8 mouse cellular contexts compared by ENCODE assay signal in genomic region chr3:40950601-40951201, GRCm38 (mm10). TPM values are rescaled to one million over a fixed set of nuclear protein-coding genes. Genes with fewer than 3 reads are reported as not detected.
DNase-seq lines count a peak whose midpoint lies in the region; ATAC-seq and TF ChIP-seq lines count a peak whose summit lies in the region.

No protein-coding gene starts in this region.

- peaks cover 52% of the 10 kb centered on the region for H3K27me3 ChIP-seq in embryonic facial prominence, embryonic 10.5 days (replicated peaks; ENCODE audit: low read depth, poor library complexity, severe bottlenecking)
- peaks cover 4% of the 10 kb centered on the region for H3K27me3 ChIP-seq in liver, embryonic 14.5 days (ENCODE audit: control insufficient read depth, insufficient read depth, low read length)
- no peaks in the 10 kb centered on the region for H3K27me3 ChIP-seq in stomach, postnatal 0 days (ENCODE audit: control insufficient read depth, insufficient read depth, low read length)

- TF ChIP-seq CTCF in liver, embryonic 14.5 days (IDR thresholded peaks at IDR 0.05; ENCODE audit: low read depth) = no peak
- no peak for TF ChIP-seq CTCF in stomach, postnatal 0 days (IDR thresholded peaks at IDR 0.05; ENCODE audit: low read depth)

- peak overlapping the region; percentile 82 for H3K4me3 ChIP-seq in embryonic facial prominence, embryonic 10.5 days
- H3K4me3 ChIP-seq in liver, embryonic 14.5 days (ENCODE audit: insufficient read depth in 1 of 2, low read depth in 2 of 2, low read length in 2 of 2) = peak overlapping the region; percentile 88 to 90
- peak overlapping the region; percentile 80 for H3K4me3 ChIP-seq in stomach, postnatal 0 days (ENCODE audit: low read depth, low read length)

- peak; percentile 3; the same call in 1 of the 2 replicates for ATAC-seq in liver, embryonic 14.5 days (ENCODE audit: insufficient read depth)
- ATAC-seq in stomach, postnatal 0 days (ENCODE audit: low FRiP score, low TSS enrichment) = peak; percentile 17; the same call in 1 of the 2 replicates

- no peaks in the 10 kb centered on the region for H3K9me3 ChIP-seq in embryonic facial prominence, embryonic 10.5 days
- H3K9me3 ChIP-seq in liver, embryonic 14.5 days (ENCODE audit: control insufficient read depth, low read length) = no peaks in the 10 kb centered on the region
- H3K9me3 ChIP-seq in stomach, postnatal 0 days (ENCODE audit: control insufficient read depth, low read length) = no peaks in the 10 kb centered on the region

- no peaks in the 10 kb centered on the region for H3K36me3 ChIP-seq in embryonic facial prominence, embryonic 10.5 days (replicated peaks)
- no peaks in the 10 kb centered on the region for H3K36me3 ChIP-seq in liver, embryonic 14.5 days (replicated peaks; ENCODE audit: control insufficient read depth, insufficient read depth, low read depth)
- no peaks in the 10 kb centered on the region for H3K36me3 ChIP-seq in stomach, postnatal 0 days (ENCODE audit: control insufficient read depth, insufficient read depth, low read length)

- TF ChIP-seq EP300 in liver, embryonic 14.5 days (IDR thresholded peaks at IDR 0.05; ENCODE audit: low read depth) = no peak
- no peak for TF ChIP-seq EP300 in stomach, postnatal 0 days (optimal IDR thresholded peaks at IDR 0.05)

- DNase-seq in CD4-positive, CD25-positive, alpha-beta regulatory T cell, adult 2 months (ENCODE audit: low read depth, low spot score) = peak; percentile 65
- peak; percentile 61 for DNase-seq in adrenal gland, adult 8-10 months
- peak; percentile 59 for DNase-seq in embryonic facial prominence, embryonic 10.5 days (ENCODE audit: low spot score)
- peak; percentile 65 for DNase-seq in heart, adult 8-10 months (ENCODE audit: low spot score)
- peak; percentile 83 for DNase-seq in kidney, adult 18-20 months
- peak; percentile 46 to 59 (median 51) for DNase-seq in liver, embryonic 14.5 days (ENCODE audit: low read depth in 3 of 3, low spot score in 3 of 3)
- peak; percentile 18 to 41 for DNase-seq in natural killer cell, adult 2 months (ENCODE audit: low spot score in 2 of 2)
- peak; percentile 68 for DNase-seq in stomach, postnatal 0 days (ENCODE audit: low spot score)

- H3K4me1 ChIP-seq in embryonic facial prominence, embryonic 10.5 days = peaks cover 12% of the 10 kb centered on the region
- H3K4me1 ChIP-seq in liver, embryonic 14.5 days (replicated peaks; ENCODE audit: control insufficient read depth in 2 of 2, insufficient read depth in 2 of 2, low read length in 1 of 2) = peaks cover 6 to 8% of the 10 kb centered on the region in 2 experiments
- H3K4me1 ChIP-seq in stomach, postnatal 0 days (replicated peaks; ENCODE audit: control insufficient read depth, insufficient read depth) = no peaks in the 10 kb centered on the region

- peak overlapping the region; percentile 84; the same call in 1 of the 2 replicates for H3K27ac ChIP-seq in embryonic facial prominence, embryonic 10.5 days (replicated peaks)
- peak overlapping the region; percentile 9 for H3K27ac ChIP-seq in liver, embryonic 14.5 days
- H3K27ac ChIP-seq in stomach, postnatal 0 days (replicated peaks) = peak overlapping the region; percentile 93

- H3K4me2 ChIP-seq in liver, embryonic 14.5 days (ENCODE audit: low read depth) = peak overlapping the region; percentile 95
- peak overlapping the region; percentile 95 for H3K4me2 ChIP-seq in stomach, postnatal 0 days (replicated peaks; ENCODE audit: low read depth)

- H3K9ac ChIP-seq in liver, embryonic 14.5 days (replicated peaks) = peak overlapping the region; percentile 92
- peak overlapping the region; percentile 78 for H3K9ac ChIP-seq in stomach, postnatal 0 days (ENCODE audit: low read length)

- 2% methylated on average over 43 of the region's 43 CpGs for WGBS in embryonic facial prominence, embryonic 10.5 days
- under 1% methylated on average over 41 of the region's 43 CpGs for WGBS in liver, embryonic 14.5 days (ENCODE audit: insufficient replicate concordance)
- under 1% methylated on average over 43 of the region's 43 CpGs for WGBS in stomach, postnatal 0 days

RNA-seq across cellular contexts. Expression of gene Larp1b, which starts 1.1 kb away (rescaled TPM):
- 10 to 100 TPM; 22.3 to 33.3 (median 26.7) TPM for total RNA-seq in adrenal gland, adult 8-10 months (2022)
- 0.87 and 1.7 TPM in 2 replicates for polyA plus RNA-seq in embryonic facial prominence, embryonic 10.5 days (2016; fragmentation: Nextera tagmentation; extraction: Ambion mirVana)
- total RNA-seq in heart, adult 8-10 months (2022) = 10 to 100 TPM; 59.3 to 71.1 (median 65.5) TPM
- 4.4 and 9.0 TPM in 2 replicates for polyA plus RNA-seq in liver, embryonic 14.5 days (2012; rRNA removed)
- 7.5 and 9.3 TPM in 2 replicates for polyA plus RNA-seq in liver, embryonic 14.5 days (2014; fragmentation: Nextera tagmentation; extraction: Ambion mirVana)
- polyA plus RNA-seq in stomach, postnatal 0 days (2015; fragmentation: Nextera tagmentation; extraction: Ambion mirVana) = 10.7 and 10.8 TPM in 2 replicates

RNA-seq across cellular contexts. Expression of gene 1700034I23Rik, which starts 48.4 kb away (rescaled TPM):
- under 1 TPM in 2 of 4 experiments, not detected in 2; 0.19 to 0.34 TPM for total RNA-seq in adrenal gland, adult 8-10 months (2022)
- 0.07 and 0.20 TPM in 2 replicates for polyA plus RNA-seq in embryonic facial prominence, embryonic 10.5 days (2016; fragmentation: Nextera tagmentation; extraction: Ambion mirVana)
- under 1 TPM in 3 of 4 experiments, not detected in 1; 0.16 to 0.35 (median 0.25) TPM for total RNA-seq in heart, adult 8-10 months (2022)
- polyA plus RNA-seq in liver, embryonic 14.5 days (2012; rRNA removed) = not detected in 2 replicates
- 0.05 TPM in 1 of 2 replicates, not detected in the other for polyA plus RNA-seq in liver, embryonic 14.5 days (2014; fragmentation: Nextera tagmentation; extraction: Ambion mirVana)
- polyA plus RNA-seq in stomach, postnatal 0 days (2015; fragmentation: Nextera tagmentation; extraction: Ambion mirVana) = 0.06 and 0.08 TPM in 2 replicates

Comparison
In these comparisons a context has a peak if more than half of its experiments do, and no peak if none do; other contexts are left out.
1. Peak in every context shown above with its lines: DNase-seq, ATAC-seq, H3K4me3 ChIP-seq and H3K27ac ChIP-seq.
2. DNase-seq: peak in every context shown above with its lines; median percentile 83 in kidney, adult 18-20 months; 68 in stomach, postnatal 0 days; 65 in CD4-positive, CD25-positive, alpha-beta regulatory T cell, adult 2 months; 65 in heart, adult 8-10 months; 61 in adrenal gland, adult 8-10 months; 59 in embryonic facial prominence, embryonic 10.5 days; 51 in liver, embryonic 14.5 days; 30 in natural killer cell, adult 2 months.
3. H3K27ac ChIP-seq: peak in every context shown above with its lines; median percentile 93 in stomach, postnatal 0 days; 84 in embryonic facial prominence, embryonic 10.5 days; 9 in liver, embryonic 14.5 days.